Mouse (Mus musculus): Measurements from ENCODE around the gene Gm20388. TPM values are rescaled to one million over a fixed set of nuclear protein-coding genes. Genes with fewer than 3 reads are reported as not detected.

Gene Gm20388
- total RNA-seq, 2 experiments from 2014 or later, result 4.0 TPM; not detected in 1

DNA sequence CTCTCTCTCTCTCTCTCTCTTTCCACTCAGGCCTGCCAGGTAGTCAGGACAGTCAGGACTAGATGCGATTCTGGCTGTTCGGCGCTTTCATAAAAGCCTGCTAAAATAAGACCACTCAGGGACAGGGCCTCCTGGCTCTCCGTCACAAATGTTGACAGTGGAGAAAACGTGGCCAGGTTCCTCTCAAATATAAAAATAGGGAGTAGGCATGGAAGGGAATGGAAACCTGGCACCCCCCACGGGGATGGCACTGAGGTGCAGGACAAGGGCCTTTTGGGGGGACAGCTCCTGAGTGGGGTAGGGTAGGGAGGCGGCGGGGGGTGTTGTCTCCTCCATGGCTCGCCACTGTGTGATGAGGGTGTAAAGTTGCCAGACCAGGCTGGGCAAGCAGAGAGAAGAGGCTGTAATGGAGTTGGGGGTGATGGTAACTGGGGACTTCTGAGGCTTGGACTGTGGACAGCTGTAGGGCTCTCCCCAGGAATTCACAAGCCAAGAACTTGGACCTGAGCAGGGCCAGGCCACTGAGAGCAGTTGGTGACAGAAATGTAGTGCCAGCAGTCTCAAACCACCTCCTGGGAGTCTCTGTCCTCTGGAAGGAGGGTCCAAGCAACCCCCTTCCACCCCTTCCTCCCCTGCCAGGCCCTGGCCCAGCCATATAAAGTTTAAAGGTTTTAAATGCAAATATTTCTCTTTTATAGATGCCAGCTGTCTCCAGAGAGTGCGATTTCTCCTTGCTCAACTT lies 621.3 kb downstream of the Gm20388 start:
- peak; percentile 67 to 69 for DNase-seq

DNA sequence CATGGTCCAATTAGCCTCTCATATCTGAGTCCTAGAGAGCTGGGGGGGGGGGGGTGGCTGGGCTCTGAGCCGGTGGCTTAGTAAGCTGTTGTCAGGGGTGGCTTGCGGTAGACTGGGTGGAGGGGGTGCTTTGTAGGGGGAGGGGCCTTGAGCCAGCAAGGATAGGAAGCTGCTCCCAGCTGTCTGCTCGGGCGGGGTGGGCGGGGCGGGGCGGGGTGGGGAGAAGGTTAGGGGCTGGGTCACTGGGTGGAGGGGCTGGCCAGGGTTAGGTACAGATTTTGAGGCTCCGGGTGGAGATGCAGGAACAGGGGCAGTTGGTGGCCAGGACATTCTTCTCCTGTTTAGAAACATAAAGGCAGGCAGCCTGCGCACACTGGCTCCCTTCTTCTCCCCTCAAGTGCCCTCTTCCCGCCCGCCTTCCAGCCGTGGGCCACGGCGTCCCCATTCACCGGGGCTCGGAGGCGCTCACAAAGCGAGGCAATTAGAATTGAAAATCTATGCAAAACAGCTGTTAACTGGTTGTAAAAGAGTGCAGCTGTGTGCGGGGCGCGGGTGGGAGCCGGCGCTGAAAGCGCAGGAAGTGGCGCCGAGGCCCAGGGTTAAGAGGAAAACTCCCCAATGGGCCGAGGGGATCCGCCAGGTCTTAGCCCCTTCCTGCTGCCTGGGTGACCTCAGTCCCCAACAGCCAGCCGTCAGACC lies 622.0 kb downstream of the Gm20388 start:
- no peak for DNase-seq

DNA sequence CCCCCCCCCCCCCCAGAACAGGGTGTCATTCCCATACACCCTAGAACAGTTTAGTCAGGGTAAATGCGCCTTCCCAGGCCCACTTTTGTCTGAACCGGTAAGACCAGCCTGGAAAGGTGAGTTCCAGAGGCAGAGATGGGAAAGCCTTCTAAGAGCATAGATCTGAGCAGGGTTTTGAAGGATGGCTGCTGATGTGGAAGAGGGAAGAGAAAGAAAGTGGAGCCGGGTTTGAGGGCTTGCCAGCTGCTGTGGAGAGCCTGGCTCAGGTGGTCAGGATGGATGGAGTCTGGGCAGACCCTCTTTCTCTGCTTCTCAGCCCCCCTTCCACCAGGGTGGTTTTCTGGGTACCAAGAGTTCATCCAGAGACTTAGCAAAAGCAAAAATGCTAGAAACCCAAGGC lies 622.7 kb downstream of the Gm20388 start:
- DNase-seq, result no peak

DNA sequence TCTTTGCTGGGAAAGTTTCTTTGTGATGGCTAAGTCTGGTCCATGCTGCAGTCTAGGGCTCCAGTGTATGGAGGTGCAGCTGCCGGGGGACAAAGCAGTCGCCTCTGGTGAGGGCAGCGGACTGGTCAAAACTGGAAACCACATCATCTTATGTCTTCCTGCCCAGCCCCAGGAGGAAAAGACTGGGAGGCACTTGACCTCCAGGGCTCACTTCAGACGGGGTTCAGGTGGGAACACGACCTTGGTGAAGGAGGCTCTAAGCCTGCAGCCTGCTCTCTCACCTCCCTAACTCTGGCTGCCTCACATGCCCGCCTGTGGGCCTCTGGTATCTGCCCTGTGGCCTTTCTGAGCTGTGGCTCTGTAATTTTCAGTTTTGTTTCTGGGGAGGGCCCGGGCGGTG lies 623.4 kb downstream of the Gm20388 start:
- no peak for DNase-seq

DNA sequence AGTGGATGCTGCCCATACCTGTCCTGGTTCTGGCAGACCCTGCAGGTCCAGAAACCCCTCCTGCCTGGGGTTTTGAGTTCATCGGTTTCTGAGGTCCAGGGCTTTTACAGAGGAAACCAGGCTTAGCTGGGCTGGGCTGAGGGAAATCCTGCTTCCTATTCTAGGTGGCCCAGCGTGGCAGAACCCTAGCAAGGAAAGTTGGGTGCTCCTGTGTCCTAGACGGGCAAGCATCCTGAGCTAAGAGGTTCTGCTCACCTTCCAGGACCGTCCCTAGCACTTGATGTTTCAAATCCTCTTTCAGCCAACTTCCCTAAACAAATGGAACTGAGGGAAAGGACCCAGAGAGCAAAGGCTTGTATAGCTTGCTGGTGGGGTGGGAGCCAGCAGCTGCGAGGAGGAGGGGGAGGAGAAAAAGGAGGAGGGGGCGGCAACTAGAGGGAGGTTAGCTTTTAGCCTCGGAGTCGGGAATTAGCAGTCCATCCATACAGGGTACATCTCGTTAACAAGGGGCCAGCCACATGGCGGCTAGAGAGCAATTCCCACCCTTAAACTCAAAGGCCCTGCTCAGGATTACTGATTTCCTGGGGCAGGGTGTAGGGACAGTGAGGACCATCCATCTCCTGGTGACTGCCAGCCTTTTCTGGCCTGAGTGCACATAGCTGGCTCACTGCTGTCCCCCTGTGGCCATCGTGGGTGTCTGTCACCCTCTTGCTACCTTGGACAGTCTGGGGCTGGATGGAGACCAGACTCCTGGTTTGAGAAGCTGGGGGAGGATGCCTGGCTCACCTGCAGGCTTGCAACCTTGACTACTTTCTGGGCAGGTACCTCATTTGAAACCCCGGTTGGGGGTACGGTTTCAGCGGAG lies 624.1 kb downstream of the Gm20388 start:
- peak; percentile 89 for DNase-seq

DNA sequence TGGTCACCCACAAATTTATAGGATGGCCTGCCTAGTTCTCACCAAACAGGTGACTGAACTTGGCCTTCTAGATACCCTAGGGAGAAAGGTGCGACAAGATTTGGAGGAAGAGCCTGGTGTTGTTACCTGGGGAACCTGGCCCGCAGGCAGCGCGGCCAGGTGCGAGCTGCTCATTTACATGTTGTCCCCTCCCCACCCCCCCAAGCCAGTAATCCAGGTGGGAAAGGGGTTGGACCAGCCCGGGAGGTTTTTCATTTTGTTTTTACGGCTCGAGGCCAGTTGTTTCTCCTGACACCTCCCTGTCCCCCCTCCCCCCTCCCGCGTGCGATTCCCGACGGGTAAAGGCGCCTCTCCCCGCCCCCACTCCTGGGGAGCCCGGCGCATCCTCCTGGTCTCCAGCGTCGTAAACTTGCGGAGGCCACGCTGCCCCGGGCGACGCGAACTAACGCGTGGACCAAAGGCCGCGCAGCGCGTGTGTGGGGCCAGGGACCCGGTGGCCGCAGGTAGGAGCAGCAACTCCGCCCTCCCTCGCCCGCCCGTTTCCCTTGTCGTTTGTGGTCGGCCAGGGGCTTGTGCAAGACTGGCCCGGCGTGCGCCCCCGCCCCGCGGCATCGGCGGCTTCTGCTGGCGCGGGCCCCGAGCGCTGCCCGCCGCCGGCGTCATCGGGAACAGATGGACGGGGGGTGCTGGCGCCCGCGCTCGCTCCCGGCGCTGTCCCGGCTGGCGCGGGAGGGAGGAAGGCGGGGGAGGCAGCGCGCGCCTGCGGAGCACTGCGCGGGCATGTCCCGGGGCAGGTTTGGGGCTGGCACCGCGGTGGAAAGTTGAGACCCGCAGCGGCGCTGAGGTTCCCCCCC lies 625.0 kb downstream of the Gm20388 start:
- peak; percentile 61 to 64 for DNase-seq

DNA sequence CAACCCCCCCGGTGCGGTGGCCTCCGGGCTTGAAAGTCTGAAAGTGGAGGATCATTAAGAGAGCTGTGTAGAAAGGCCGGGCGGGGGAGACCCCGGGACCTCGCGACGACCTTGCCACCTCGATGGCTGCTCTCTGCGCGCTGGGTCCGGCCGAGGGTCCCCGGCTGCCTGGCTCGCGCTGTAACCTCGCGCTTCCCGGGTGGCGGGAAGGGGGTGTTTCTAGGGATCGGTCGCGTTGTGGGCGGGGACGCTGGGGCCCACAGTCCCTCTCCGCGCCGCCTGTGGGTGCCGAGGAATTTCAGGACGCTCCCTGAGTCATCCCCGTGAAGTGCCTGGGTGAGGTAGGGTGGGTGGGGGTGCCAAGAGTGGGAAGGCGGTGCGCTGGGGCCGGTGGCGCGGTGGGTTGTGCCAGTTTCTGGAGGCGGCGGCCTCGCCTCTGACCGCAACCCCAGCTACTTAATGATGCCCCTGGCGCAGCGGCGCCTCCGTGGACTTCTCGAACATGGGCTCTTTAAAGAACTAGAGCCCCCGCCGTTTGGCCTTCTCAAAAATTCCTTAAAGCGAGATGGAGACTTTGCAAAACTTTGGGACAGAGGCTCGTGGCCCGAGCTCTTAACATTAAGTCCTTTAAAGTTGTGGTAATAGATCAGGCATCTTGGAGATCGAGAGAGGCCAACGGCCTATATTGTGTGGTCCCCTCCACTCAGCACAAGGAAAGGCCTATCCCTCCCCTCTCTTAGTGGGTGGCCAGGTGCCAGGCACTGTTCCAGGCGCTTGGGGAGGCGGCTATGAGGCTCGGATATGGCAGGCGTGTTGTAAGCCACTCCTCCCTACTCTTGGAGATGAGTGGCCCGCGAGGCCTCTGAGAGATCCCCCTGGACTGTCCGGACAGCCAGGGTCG lies 625.9 kb downstream of the Gm20388 start:
- DNase-seq, result peak in 1 of 2 experiments; percentile 52

DNA sequence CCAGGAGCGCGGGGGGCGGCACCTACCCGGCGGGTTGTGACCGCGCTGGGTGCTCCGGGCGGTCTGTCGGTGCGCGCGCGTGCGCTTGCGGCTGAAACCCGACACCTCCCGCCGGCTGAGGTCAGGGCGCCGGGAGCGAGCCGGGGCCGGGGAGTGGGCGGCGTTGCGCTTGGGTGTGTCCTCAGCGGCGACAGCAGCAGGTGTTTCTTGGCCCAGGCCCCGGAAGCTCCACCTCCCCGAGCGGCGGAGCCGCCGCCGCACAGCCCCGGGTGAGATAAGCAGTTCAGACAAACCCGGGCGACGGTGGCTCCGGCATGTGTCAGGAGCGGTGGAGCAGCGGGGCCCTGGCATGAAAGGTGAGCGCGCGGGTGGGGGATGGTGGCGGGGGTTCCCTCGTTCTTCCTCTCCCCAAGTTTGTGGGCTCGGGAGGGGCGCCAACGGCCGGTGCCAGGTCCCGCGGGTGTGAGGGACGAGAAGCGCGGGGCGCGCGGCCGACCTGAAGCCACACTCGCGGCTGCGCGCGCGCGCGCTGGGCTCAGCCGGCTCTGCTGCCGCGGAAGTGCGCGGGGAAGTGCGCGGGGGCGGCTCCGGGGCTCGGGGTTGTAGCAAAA lies 626.7 kb downstream of the Gm20388 start:
- DNase-seq, result peak; percentile 83 to 91

DNA sequence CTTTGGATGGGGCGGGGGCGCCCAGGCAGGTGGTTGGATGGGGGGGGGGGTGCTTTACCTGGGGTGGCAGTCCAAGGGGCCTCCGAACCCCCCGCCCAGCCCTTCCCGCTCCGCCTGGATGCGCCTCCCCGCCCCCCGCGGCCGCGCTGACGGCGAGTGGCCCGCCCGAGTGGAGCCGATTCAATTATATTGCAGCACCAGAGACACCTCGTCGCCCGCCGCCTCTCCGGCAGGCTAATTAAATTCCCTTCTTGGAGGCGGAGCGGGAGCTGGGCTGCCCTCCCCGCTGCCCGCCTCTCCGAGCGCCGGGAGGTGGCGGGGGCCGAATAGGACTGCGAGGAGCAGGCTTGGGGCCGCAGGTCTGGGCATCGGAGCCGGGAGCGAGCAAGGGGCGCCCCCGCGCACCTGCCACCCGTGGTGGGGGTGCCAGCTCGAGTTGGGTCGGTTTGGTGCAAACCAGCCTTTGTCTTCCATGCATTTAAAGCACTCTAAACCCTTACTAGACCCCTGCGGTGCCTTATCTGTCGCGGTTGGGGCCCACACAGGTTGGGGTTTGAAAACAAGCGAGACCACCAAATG lies 627.3 kb downstream of the Gm20388 start:
- peak; percentile 64 to 74 for DNase-seq

DNA sequence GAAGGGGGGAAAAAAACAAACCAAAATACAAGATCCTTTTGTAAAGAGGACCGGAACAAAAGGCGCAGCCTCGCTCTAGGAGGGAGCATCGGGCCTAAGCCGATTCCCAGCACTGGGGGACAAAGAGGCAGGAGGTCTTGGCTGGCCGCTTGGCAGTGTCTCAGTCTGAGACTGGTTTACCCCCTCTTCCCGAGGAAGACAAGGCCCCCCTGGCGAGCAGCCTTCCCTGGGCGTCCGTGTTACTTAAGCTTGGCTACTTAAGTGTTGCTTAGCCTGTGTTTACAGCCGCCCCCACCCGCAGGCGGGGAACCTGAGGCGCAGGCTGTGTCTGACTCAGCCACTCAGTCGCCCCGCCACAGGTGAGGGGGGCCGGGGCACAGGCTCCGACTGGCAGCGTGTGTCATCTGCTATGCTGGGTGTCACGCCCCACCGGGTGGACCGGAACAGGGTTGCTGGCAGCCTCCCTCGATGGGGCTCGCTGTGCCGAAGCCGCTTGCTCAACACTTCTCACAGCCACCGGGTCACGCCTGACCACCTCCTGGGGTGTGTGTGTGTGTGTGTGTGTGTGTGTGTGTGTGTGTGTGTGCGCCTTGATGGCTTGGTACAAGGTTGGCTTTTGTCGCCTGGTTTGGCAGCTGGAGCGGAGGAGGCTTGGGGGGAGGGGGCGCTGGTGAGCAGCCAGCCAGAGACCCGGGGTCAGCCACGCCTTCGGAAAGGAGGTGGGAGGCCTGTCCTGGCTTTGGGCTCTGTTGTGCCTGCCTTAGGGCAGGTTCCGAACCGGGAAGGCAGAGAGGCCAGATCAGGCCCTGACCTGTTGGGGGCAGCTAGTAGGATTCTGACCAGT lies 628.0 kb downstream of the Gm20388 start:
- peak; percentile 74 to 82 for DNase-seq

DNA sequence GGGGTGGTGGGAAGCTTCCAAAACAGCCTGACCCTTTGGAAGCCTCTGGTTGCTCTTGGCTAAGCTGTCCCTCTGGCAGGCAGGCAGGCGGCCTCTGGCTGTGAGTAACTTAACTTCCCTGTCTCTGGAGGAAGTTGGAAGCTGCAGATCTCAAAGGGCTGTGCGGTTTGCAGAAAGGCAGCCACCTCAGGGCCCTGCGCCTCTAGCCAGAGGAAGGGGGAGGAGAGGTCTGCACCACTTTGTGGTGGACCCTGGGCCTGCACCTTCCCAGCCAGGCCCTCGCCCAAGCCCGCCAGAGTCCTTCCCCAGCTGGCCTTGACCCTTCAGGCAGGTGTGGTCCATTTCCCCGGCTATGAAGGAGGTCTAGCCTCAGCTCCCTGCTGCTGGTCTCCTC lies 628.7 kb downstream of the Gm20388 start:
- DNase-seq, result peak in 1 of 2 experiments; percentile 66

DNA sequence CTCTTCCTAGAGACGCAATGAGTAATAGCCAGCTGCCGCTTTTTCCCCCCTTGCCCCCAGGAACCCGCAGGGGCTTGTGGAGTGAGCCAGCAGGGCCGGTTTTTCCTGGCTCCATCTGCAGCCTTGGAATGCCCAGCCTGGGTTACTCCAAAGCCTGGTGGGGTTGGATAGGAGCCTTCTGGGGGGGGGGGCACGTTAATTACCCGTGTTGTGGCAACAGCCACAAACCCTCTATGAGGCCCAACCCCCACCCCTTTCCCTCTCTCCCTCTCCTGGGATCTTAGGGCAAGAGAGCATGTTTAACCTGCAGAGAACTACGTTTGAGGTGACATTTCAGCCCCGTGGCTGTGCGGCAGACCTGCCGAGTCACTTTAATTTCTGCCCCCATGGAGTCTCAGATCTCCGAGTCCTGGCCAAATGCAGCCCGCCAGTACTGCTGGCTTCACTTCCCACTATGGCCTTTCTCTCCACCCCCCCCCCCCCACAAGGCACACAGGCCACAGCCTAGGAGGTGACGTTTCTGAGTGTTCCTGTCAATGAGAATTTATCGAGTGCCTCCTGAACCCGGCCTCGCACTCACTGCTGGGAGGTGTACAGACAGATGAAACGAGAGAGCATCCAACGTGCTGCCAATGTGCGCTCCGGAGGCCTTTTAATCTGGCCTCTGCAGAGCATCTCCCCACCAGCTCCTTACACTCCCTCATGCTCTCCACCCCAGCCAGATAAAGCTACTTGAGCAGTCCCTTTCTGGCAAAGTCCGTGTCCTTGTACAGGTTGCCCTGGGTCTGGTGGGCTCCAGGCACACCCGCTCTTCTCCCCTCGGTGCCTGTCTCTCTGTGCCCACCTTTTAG lies 629.4 kb downstream of the Gm20388 start:
- no peak for DNase-seq

DNA sequence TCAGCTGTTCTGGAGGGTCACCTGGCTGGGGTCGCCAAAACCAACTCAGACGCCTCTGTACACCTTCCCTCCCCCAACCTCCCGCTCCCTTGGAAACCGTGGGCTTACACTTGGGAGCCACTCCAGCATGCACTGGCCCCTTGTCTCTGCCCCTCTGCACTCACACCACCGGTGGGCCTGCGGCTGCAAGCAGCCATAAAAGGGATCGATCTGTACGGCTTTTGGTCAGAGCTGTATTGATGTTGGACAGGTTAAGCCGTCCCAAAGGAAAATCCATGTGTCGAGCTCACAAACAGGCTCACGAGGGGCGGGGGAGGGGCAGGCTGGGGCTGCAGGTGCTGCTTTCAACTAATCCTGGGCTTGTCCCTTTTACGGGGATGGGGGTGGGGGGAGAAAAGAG lies 632.4 kb downstream of the Gm20388 start:
- DNase-seq, result no peak

DNA sequence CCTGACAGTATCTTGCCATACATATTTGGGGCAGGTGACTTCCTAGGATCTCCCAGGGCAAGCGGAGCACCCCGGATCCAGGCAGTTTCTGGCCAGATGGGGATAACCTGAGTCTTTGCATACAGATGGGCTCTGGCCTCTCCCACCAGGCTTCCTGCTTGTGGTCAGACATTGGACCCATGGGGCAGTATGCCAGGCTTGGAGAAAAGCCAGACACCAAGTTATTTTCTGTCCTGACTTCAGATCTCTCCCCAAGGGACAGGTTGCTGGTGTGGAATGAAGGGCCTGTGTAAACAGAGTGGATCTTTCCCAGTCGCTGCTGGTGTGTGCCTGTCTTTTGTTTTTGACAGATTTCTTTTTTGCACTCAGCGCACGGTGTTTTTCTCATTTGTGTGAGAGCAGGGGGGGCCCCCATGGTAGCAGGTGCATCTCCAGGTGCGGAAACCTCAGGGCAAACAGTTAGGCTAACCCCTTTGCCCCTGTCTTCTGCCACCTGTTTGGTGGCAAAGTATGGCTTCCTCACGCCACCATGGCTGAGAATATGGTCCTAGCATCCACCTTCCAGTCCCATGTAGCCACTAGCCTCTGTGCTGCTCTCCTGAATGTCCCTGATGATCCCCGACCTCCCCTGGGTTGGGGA lies 632.9 kb downstream of the Gm20388 start:
- peak; percentile 72 to 75 for DNase-seq

DNA sequence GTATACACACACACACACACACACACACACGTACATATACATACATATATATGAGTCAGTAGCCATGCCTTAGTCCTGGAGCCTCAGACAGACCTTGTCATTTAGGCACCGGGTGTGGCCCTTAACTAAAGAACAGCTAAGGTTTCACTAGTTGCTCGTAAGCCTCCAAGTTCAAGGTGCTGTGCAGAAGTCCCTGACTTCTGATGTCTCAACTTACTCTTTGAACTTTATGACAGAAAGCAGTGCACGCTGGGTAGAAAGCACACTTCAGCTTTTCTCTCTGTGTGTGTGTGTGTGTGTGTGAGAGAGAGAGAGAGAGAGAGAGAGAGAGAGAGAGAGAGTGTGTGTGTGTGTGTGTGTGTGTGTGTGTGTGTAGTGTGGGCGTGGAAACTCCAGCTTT lies 633.5 kb downstream of the Gm20388 start:
- no peak for DNase-seq

DNA sequence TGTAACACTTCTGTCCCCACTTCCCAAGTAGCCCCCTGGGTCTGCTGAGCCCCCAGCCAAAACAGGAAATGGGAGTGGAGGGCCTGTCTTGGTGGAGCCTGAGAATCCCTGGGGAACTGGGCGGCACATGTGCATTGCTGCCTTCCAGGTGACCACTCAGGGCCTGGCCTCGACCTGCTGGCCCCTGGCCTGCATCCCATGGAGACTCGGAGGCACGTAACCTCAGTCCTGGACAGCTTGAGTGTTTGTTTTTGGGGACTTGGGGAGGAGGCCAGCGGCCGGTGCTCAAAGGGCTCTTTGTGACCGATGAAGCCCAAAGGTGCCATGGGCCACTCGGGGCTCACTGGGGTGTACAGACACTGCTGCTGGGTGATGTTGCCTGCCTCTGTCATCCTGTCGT lies 636.9 kb downstream of the Gm20388 start:
- DNase-seq, result no peak

DNA sequence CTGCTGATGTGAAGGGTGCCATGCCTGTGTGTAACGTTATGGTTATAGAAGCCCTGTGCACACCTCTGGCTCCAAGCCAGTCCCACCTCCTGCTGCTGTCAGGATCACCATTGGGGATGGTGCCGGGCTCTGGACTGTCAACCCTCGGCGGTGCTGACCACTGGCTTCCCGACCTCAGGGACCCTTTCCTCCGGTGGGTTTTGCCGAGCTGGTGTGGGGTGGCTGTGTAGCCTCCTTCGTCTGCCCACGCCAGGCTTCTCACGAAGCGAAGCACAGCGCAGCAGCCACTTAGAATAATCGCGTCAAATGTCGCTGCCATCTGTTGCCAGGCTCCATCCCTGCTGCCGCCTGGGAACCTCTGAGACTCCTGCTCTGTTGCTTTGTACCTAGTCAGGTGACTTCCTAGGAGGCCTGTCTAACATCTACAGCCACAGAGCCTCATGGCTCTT lies 637.7 kb downstream of the Gm20388 start:
- no peak for DNase-seq
